Mouse (Mus musculus) regulatory T cell (primary cell): Measurements from ENCODE around the gene Ankmy1.

Experiments used
- in situ Hi-C: fragments of 300-600 bp; cut with MboI, MseI; formaldehyde crosslinking; loops from one replicate; pipeline ENCODE4 v1.15.1; 2025; ENCODE audit warnings: high pct_unique_total_duplicates

Gene Ankmy1

GRCm38 (mm10) chr1:92832011-92833010 lies 70.4 kb downstream of the Ankmy1 start:
- in situ Hi-C loops = no loop called here

- in situ Hi-C loops = no loop called here
These were observed 71.3 kb downstream of the Ankmy1 start, which contains the start of gene Gpc1 for GRCm38 (mm10) chr1:92831188-92832001. Gpc1 (plus strand) TSS chr1:92831645.

GRCm38 (mm10) chr1:92830626-92831187 lies 72.0 kb downstream of the Ankmy1 start:
- in situ Hi-C loops = no loop called here

- in situ Hi-C loops = no loop called here
These were observed 86.9 kb downstream of the Ankmy1 start for GRCm38 (mm10) chr1:92815756-92816294.

- in situ Hi-C loops = no loop called here
These were observed 87.6 kb downstream of the Ankmy1 start for GRCm38 (mm10) chr1:92815100-92815499.

- in situ Hi-C loops = no loop called here
These were observed 88.4 kb downstream of the Ankmy1 start for GRCm38 (mm10) chr1:92814319-92814718.
